Comparison of ENCODE assay signal across 12 mouse cellular contexts in genomic region chr9:66999698-67000097, GRCm38 (mm10).
"Had no signal": no experiment of that assay in that cellular context is flagged by ENCODE, and none has a peak within 500 bp of the region (broad histone marks: within the 10 kb centered on the region; RNA-seq: fewer than 3 reads in every experiment).

No protein-coding gene starts in this region.

- DNase-seq: kidney, adult 8-10 months; kidney, postnatal 25 days; layer of hippocampus, postnatal 36 days; lung, embryonic 14.5 days; lung, postnatal 10 days; lung, postnatal 4 days; midbrain, embryonic 14.5 days had no signal

- H3K4me2 ChIP-seq: limb, embryonic 15.5 days; liver, embryonic 12.5 days; lung, embryonic 14.5 days; neural tube, embryonic 12.5 days; stomach, embryonic 15.5 days had no signal

- H3K27ac ChIP-seq: limb, embryonic 15.5 days; liver, embryonic 12.5 days; midbrain, embryonic 10.5 days; neural tube, embryonic 12.5 days; stomach, embryonic 15.5 days had no signal

- H3K27me3 ChIP-seq: limb, embryonic 15.5 days; liver, embryonic 12.5 days; neural tube, embryonic 12.5 days; stomach, embryonic 15.5 days had no signal

- H3K4me1 ChIP-seq: limb, embryonic 15.5 days; stomach, embryonic 15.5 days had no signal

- H3K9me3 ChIP-seq: limb, embryonic 15.5 days; liver, embryonic 12.5 days; midbrain, embryonic 10.5 days; neural tube, embryonic 12.5 days; stomach, embryonic 15.5 days had no signal

- H3K36me3 ChIP-seq: limb, embryonic 15.5 days; liver, embryonic 12.5 days; midbrain, embryonic 10.5 days; neural tube, embryonic 12.5 days; stomach, embryonic 15.5 days had no signal

- H3K4me3 ChIP-seq: limb, embryonic 15.5 days; liver, embryonic 12.5 days; midbrain, embryonic 10.5 days; neural tube, embryonic 12.5 days; stomach, embryonic 15.5 days had no signal

- ATAC-seq: liver, embryonic 12.5 days had no signal

- H3K9ac ChIP-seq: limb, embryonic 15.5 days; liver, embryonic 12.5 days; lung, embryonic 14.5 days; neural tube, embryonic 12.5 days; stomach, embryonic 15.5 days had no signal
